Mouse (Mus musculus): ENCODE results near the gene Nup50. TPM values are rescaled to one million over a fixed set of nuclear protein-coding genes. Genes with fewer than 3 reads are reported as not detected.
A peak's percentile ranks its signal among the peaks of the same experiment; 100 is the strongest.

The Nup50 gene
- total RNA-seq, 2 experiments from 2014 or later: 31.2 to 31.7 TPM

DNA sequence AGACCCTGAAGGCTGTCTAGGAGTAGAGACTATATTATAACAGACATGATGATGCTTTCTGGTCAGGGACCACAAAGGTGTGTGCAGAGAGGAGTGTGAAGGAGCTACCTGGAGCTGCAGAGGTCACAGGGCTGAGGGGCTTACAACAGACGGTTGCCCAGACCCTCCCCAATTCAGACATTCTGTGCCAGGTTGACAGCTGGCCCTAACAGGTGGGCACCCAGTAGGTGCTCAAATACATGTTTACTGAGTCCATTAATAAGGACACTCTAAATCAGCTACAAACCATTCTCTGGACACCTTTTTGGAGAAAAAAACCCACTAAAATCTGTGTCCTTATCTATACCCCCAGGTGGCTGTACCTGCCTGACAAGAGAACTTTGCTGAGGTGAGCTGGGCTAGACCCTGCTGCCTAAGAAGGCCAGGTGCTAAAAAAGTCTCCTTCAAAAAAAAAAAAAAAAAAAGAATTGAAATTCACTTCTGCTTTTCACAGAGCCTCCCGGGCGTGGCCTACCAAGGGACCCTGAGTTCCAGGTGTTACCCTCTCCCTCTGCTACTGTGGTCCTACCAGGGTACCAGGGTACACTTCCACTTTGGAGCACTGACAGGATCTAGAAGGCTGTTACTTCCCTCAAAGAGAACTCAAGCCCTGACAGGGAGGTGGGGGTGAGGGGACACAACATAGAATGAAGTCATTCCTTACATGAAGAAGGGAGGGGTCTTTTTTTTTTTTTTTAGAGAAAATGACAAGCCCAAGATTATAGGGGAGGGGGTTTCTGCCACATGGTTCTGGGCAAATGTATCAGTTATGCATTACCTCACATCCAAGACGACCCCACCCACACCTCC lies 63.2 kb downstream of the Nup50 start:
- intact Hi-C loops (cut with DNase I): no loop called here
- no peak for DNase-seq (ENCODE audit: low spot score in 2 of 2)

DNA sequence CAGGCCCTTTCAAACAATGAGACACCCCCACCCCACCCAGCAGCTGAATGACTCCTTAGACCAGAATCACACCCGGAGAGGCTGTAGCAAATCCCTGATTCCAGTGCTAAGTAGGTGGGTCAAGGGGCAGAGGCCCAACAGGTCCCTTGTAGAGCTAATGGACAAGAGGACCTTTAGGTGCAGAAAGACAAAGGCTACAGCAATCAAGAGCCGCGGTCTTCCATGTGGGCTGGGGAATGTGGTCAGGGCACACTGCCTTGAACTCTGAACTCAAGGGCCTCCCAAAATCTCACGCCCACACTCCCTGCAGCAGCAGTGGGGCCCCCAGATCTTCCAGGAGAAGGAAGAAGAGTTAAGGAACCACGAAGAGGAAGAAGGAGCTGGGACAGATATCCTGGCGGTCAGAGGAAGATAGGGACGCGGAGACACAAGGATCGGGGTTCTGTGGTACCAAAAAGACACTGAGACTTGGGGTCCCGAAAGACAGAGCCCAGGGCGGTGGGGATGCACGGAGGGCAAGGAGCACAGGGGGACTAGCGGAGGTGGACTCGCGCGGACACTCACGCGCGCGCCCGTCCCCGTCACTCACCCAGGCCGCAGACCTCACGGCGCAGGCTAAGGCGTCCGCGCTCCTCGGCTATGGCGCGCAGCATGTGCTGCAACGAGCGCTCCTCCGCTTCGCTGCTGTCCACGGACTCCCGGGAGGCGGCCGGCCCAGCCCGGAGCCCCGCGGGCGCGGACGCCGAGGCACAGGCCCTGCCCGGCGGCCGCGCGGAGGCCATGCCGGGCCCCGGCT lies 64.0 kb downstream of the Nup50 start:
- peak in 1 of 2 experiments; percentile 41 for DNase-seq (ENCODE audit: low spot score in 2 of 2)
- intact Hi-C loops (cut with DNase I): no loop called here

DNA sequence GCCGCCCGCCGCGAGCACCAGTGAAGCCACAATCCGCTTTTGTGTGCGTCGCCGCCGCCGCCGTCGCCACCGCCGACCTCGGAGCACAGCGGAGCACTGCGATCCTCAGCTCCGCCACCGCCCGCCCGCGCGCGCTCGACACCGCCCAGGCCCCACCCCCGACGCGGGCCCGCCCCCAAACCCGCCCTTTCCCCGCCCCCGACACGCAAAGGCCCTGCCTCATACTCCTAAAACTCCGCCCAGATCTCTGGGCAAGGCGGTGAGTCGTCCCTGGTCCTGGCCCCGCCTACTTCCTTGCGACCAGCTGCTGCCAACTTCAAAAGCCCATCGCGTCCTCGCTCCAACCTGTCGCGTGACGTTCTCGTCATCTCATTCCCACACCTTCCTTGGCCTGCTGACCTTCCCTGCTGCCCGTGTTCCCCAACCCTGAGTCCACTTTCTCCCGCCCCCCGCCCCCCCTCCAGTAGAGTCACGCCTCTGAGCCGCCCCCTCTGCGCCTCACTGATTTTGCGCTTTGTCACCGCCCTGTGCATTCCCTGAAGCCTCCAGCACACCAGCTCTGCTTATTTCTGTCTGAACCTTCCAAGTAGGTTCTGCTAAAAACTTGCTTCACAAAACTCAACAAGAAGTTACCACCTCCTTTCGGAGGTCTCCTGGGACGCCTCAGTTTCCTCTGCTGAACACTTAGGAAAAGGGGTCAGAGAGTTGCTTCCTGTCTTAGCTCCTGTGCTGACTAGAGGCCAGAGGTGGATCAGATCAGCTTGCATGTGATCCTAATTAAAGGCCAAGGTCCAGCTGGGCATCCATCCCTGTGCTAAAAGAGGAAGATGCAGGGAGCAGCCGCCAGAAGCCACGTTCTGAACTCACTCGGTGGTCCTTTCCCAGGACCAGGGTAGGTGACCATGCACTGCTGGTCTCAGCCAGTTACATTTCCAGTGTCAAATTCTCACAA lies 64.9 kb downstream of the Nup50 start, which contains the start of gene 5031439G07Rik:
TSS of gene 5031439G07Rik (minus strand) at position 678 of the 952 bp plus-strand sequence.
- DNase-seq (ENCODE audit: low spot score in 2 of 2): peak; percentile 86 to 95
- intact Hi-C loops (cut with DNase I): no loop called here

GRCm38 (mm10) chr15:84989098-84989497 lies 65.9 kb downstream of the Nup50 start:
- intact Hi-C loops (cut with DNase I): no loop called here

GRCm38 (mm10) chr15:84989771-84990170 lies 66.6 kb downstream of the Nup50 start:
- intact Hi-C loops (cut with DNase I): no loop called here
- DNase-seq (ENCODE audit: low spot score in 2 of 2): peak; percentile 43 to 61

More at GRCm38 (mm10) chr15:84989098-84989497, 65.9 kb downstream of the Nup50 start:
- DNase-seq (ENCODE audit: low spot score in 2 of 2): no peak

Small RNAs within 50 kb of the gene (microRNA-seq; reads per million reads assigned to microRNA genes)
- 803 to 981 reads per million in 2 experiments for gene Mir1249

Other genes with a start within 250 kb of the Nup50 start
- gene Arhgap8, start 203.4 kb upstream of the Nup50 start, total RNA-seq (2021): under 1 TPM in 1 of 2 experiments, not detected in 1; 0.40 TPM
- 10 to 100 TPM; 15.3 to 16.1 TPM for gene Phf21b, start 67.4 kb upstream of the Nup50 start, total RNA-seq (2021)
- 1 to 10 TPM in 1 of 2 experiments, under 1 TPM in 1; 0.94 to 1.1 TPM for gene Gm29666, start 3.4 kb upstream of the Nup50 start, total RNA-seq (2021)
- 100 to 1,000 TPM in 1 of 2 experiments, 10 to 100 TPM in 1; 96.1 to 106 TPM for gene 5031439G07Rik, start 65.1 kb downstream of the Nup50 start, total RNA-seq (2021)
- not detected for gene Upk3a, start 93.7 kb downstream of the Nup50 start, total RNA-seq (2021)
- gene Fam118a, start 105.5 kb downstream of the Nup50 start, total RNA-seq (2021): 10 to 100 TPM; 29.0 to 29.5 TPM
- gene Smc1b, start 208.6 kb downstream of the Nup50 start, total RNA-seq (2021): under 1 TPM in 1 of 2 experiments, not detected in 1; 0.87 TPM
- gene Ribc2, start 208.7 kb downstream of the Nup50 start, total RNA-seq (2021): under 1 TPM in 1 of 2 experiments, not detected in 1; 0.23 TPM

Data from left cerebral cortex, postnatal 14 days (tissue).